Mouse (Mus musculus) megakaryocyte, embryonic 14.5 days (primary cell): Measurements from ENCODE around the gene Ptf1a.

Experiments used
- FLI1 ChIP-seq: IDR thresholded peaks from 2 replicates; pipeline ENCODE4 v1.6.1; 2012; ENCODE audit warnings: low read length, inconsistent platforms, mixed read lengths
- GATA1 ChIP-seq: IDR thresholded peaks from 3 replicates; pipeline ENCODE4 v1.6.1; 2012; ENCODE audit warnings: mixed read lengths, low read length, inconsistent platforms, borderline replicate concordance

DNA sequence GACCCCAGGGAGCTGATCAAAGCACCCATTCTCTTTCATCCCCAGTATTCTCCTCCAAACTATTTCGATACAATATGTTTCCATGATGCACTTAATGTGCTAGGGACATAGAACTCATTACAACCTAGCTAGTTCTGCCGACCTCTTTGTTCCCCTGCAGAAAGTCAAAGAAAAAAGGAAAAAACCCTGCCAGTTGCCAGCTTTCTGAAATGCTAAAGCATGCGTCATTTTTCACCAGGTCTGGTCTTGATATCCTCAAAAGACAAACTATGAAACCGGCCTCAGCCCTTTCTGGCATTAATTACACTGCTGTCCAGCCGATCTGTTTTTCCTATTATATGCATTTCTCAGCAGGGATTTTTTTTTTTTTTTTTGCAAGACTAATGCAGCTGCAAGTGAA lies 9.8 kb downstream of the Ptf1a start:
- TF ChIP-seq GATA1 (no peak), FLI1 (no peak)
